Mouse (Mus musculus) kidney, adult 10 weeks (tissue): Measurements from ENCODE around the gene Sh2d6. TPM values are rescaled to one million over a fixed set of nuclear protein-coding genes. Genes with fewer than 3 reads are reported as not detected.

Experiments used
- polyA plus RNA-seq: library from polyadenylated mRNA; stranded (reverse); fragments of 350-450 nt; fragmentation: Illumina TruSeq; extraction: RNeasy Lipid Tissue Mini Kit (QIAGEN cat#74804); gene quantifications from one replicate; pipeline ENCODE4 v1.2.3, GENCODE M21; 2014; ENCODE audit warnings: low read depth, low replicate concordance

The Sh2d6 gene
- polyA plus RNA-seq: not detected

DNA sequence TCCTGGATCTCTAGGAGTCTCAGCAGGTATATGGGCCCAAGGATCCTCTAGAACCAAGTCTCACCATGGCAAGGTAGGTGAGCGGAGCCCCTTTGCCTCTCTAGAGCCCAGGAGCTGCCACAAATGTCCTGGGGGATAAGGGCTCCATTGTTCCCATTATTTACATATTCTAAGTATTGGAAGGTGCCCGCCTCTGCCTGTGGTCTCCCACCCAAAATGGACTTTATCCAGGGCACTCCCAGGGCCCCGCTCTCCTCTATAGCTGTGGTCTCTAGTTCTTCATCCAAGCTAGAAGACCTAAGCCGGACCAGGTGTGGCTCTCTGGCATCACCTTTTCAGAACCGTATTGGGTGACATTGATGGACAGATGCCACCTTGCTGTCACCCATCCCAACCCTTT is at the start of gene Sh2d6:
TSS of gene Sh2d6 (minus strand) at position 101 of the 400 bp plus-strand sequence.

DNA sequence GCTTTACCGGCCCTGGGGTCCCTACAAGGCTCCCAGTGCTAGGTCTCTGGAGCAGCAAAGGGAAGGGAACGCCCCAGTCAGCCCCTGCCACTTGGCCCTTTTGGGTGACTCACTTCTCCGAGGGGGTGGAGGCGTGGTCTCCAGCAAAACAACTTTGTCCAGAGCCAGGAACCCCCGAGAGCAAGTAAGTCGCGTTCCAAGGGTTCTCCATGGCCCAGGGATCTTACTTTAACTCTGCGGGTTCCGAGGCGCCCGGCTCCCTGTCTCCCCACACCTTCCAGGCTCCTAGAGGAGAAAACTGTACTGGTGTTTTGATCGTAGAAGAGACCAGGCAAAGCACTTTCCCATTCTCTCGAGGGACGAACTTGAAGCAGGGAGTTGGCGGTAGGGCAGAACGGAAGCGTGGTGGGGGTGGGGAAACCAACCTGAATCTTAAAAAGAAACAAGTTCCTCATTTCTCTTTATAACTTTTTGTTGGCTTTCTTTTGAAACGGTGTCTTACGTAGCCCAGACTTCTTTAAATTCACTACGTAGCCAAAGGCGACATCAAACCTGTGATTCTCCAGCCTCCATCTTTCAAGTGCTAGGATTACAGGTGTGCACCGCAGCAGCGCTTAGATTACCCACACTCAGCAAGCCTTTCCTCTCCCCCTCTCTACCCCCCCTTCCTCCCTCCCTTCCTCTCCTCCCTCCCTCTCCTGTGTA is 22.9 kb upstream of the Sh2d6 start, which contains the start of gene Capg:
TSS of gene Capg (plus strand) at position 109 of the 705 bp plus-strand sequence.

Other genes starting within 250 kb of the Sh2d6 start
- gene Sftpb, start 217.1 kb downstream of the Sh2d6 start, polyA plus RNA-seq: not detected
- gene Usp39, start 176.5 kb downstream of the Sh2d6 start, polyA plus RNA-seq: 36.5 TPM
- 32.9 TPM for gene 0610030E20Rik, start 174.4 kb downstream of the Sh2d6 start, polyA plus RNA-seq
- 2.9 TPM for gene Tmem150a, start 166.3 kb downstream of the Sh2d6 start, polyA plus RNA-seq
- 376 TPM for gene Rnf181, start 154.8 kb downstream of the Sh2d6 start, polyA plus RNA-seq
- gene Vamp5, start 141.2 kb downstream of the Sh2d6 start, polyA plus RNA-seq: 0.53 TPM
- gene Vamp8, start 131.0 kb downstream of the Sh2d6 start, polyA plus RNA-seq: 120 TPM
- gene Ggcx, start 107.4 kb downstream of the Sh2d6 start, polyA plus RNA-seq: 15.2 TPM
- 592 TPM for gene Mat2a, start 82.1 kb downstream of the Sh2d6 start, polyA plus RNA-seq
- gene Capg, start 22.7 kb upstream of the Sh2d6 start, polyA plus RNA-seq: 1.1 TPM
- 10.3 TPM for gene Elmod3, start 76.7 kb upstream of the Sh2d6 start, polyA plus RNA-seq
- 55.2 TPM for gene Retsat, start 76.8 kb upstream of the Sh2d6 start, polyA plus RNA-seq
- 515 TPM for gene Tgoln1, start 95.3 kb upstream of the Sh2d6 start, polyA plus RNA-seq